Mouse (Mus musculus) lung, adult 2 months (tissue): ENCODE results near the gene Kcnh1. TPM values are rescaled to one million over a fixed set of nuclear protein-coding genes. Genes with fewer than 3 reads are reported as not detected.

ENCODE experiments used
- DNase-seq: peaks from one replicate; pipeline ENCODE4 v3.0.0; 2022
- H3K4me1 ChIP-seq: fragments of 200-500 bp; 2 replicates; pipeline ENCODE4 v1.6.1; 2011; ENCODE audit warnings: low read length; ENCODE audit not compliant: control insufficient read depth, insufficient read depth
- H3K4me3 ChIP-seq: fragments of 200-500 bp; replicated peaks from 2 replicates; pipeline ENCODE3; 2011; ENCODE audit warnings: low read depth, mild to moderate bottlenecking, control low read depth, low read length; ENCODE audit errors: extremely low read depth
- CTCF ChIP-seq: fragments of 200-500 bp; IDR thresholded peaks from 2 replicates; pipeline ENCODE4 v1.5.1; 2011; ENCODE audit warnings: mild to moderate bottlenecking, low read length, control low read depth; ENCODE audit not compliant: insufficient read depth
- POLR2A ChIP-seq: fragments of 200-500 bp; IDR thresholded peaks from 2 replicates; pipeline ENCODE4 v1.6.1; 2011; ENCODE audit warnings: low read depth, mild to moderate bottlenecking, control low read depth, low read length, borderline replicate concordance; ENCODE audit errors: extremely low read depth
- WGBS: fragments of 180-500 bp; shearing (Covaris S2); methylation state at CpG from one replicate; pipeline ENCODE4 v1.1.7; 2018; 5-methylcytosine and 5-hydroxymethylcytosine counted together
- polyA plus RNA-seq: library from polyadenylated mRNA; depleted of rRNA; stranded (reverse); fragments of >200 nt; gene quantifications from 2 replicates; pipeline ENCODE4 v1.2.3, GENCODE M21; 2012

Kcnh1 gene
- polyA plus RNA-seq, 1 experiment: 1.9 TPM

- H3K4me3 ChIP-seq: no peak overlapping the region
- 33% methylated on average over 14 of the region's 14 CpGs for WGBS
- no peak for DNase-seq
- H3K4me1 ChIP-seq: peaks cover 2% of the 10 kb centered on the region; the same call in 1 of the 2 replicates
- TF ChIP-seq POLR2A: no peak
- TF ChIP-seq CTCF: no peak
Measured at GRCm38 (mm10) chr1:192193656-192194055, 3.1 kb downstream of the Kcnh1 start.

GRCm38 (mm10) chr1:192197495-192197894 lies 6.9 kb downstream of the Kcnh1 start:
- DNase-seq: peak; percentile 21
- Histone ChIP-seq H3K4me1 (peaks cover 2% of the 10 kb centered on the region; the same call in 1 of the 2 replicates), H3K4me3 (peak overlapping the region; percentile 1)
- no peak for TF ChIP-seq POLR2A
- TF ChIP-seq CTCF: no peak
- 31% methylated on average over 10 of the region's 10 CpGs for WGBS

GRCm38 (mm10) chr1:192202936-192203335 lies 12.4 kb downstream of the Kcnh1 start:
- WGBS: 22% methylated on average over 1 of the region's 1 CpGs
- DNase-seq: no peak
- no peak for TF ChIP-seq CTCF
- TF ChIP-seq POLR2A: no peak
- no peak overlapping the region for H3K4me3 ChIP-seq
- no peaks in the 10 kb centered on the region for H3K4me1 ChIP-seq

- DNase-seq: no peak
- TF ChIP-seq CTCF (no peak), POLR2A (no peak)
- Histone ChIP-seq H3K4me3 (no peak overlapping the region), H3K4me1 (no peaks in the 10 kb centered on the region)
- 47% methylated on average over 5 of the region's 5 CpGs for WGBS
Measured at GRCm38 (mm10) chr1:192207956-192208355, 17.4 kb downstream of the Kcnh1 start.

GRCm38 (mm10) chr1:192212448-192212847 lies 21.9 kb downstream of the Kcnh1 start:
- no peak for TF ChIP-seq CTCF
- no peak for TF ChIP-seq POLR2A
- 58% methylated on average over 2 of the region's 2 CpGs for WGBS

GRCm38 (mm10) chr1:192214666-192215065 lies 24.1 kb downstream of the Kcnh1 start:
- no peak overlapping the region for H3K4me3 ChIP-seq
- WGBS: 92% methylated on average over 4 of the region's 4 CpGs

More at GRCm38 (mm10) chr1:192212448-192212847, 21.9 kb downstream of the Kcnh1 start:
- no peaks in the 10 kb centered on the region for H3K4me1 ChIP-seq
- H3K4me3 ChIP-seq: no peak overlapping the region
- DNase-seq: no peak

GRCm38 (mm10) chr1:192220156-192220555 lies 29.6 kb downstream of the Kcnh1 start:
- WGBS: 82% methylated on average over 2 of the region's 2 CpGs
- DNase-seq: no peak
- Histone ChIP-seq H3K4me3 (no peak overlapping the region), H3K4me1 (no peaks in the 10 kb centered on the region)
- TF ChIP-seq CTCF (no peak), POLR2A (no peak)

More at GRCm38 (mm10) chr1:192214666-192215065, 24.1 kb downstream of the Kcnh1 start:
- no peak for DNase-seq
- H3K4me1 ChIP-seq: no peaks in the 10 kb centered on the region
- TF ChIP-seq CTCF: no peak
- no peak for TF ChIP-seq POLR2A

- TF ChIP-seq CTCF: no peak
- no peak for TF ChIP-seq POLR2A
- no peak overlapping the region for H3K4me3 ChIP-seq
- H3K4me1 ChIP-seq: no peaks in the 10 kb centered on the region
- 37% methylated on average over 4 of the region's 4 CpGs for WGBS
- DNase-seq: no peak
Measured at GRCm38 (mm10) chr1:192224161-192224560, 33.6 kb downstream of the Kcnh1 start.

GRCm38 (mm10) chr1:192232696-192233095 lies 42.1 kb downstream of the Kcnh1 start:
- no peak overlapping the region for H3K4me3 ChIP-seq
- DNase-seq: no peak
- peaks cover 5% of the 10 kb centered on the region for H3K4me1 ChIP-seq
- WGBS: 49% methylated on average over 1 of the region's 1 CpGs
- TF ChIP-seq POLR2A (no peak), CTCF (no peak)

GRCm38 (mm10) chr1:192246836-192247235 lies 56.3 kb downstream of the Kcnh1 start:
- DNase-seq: no peak
- TF ChIP-seq CTCF (no peak), POLR2A (no peak)
- H3K4me3 ChIP-seq: no peak overlapping the region
- 69% methylated on average over 3 of the region's 3 CpGs for WGBS
- H3K4me1 ChIP-seq: no peaks in the 10 kb centered on the region

GRCm38 (mm10) chr1:192259146-192259545 lies 68.6 kb downstream of the Kcnh1 start:
- WGBS: 85% methylated on average over 5 of the region's 5 CpGs
- no peak for DNase-seq
- Histone ChIP-seq H3K4me3 (no peak overlapping the region), H3K4me1 (no peaks in the 10 kb centered on the region)
- TF ChIP-seq CTCF (no peak), POLR2A (no peak)
